Mouse (Mus musculus) heart, postnatal 25 days (tissue): ENCODE measurements around the gene Chadl. TPM values are rescaled to one million over a fixed set of nuclear protein-coding genes. Genes with fewer than 3 reads are reported as not detected.
"Not testable (repeated sequence)": the region's sequence is repeated elsewhere in the genome, so short reads cannot be mapped to it uniquely, and the experiment has no call there.

Experiments
- DNase-seq: peaks from one replicate; pipeline ENCODE4 v3.0.0; 2022; ENCODE audit warnings: low spot score
- intact Hi-C: fragments of 180-260 bp; cut with DNase I; formaldehyde crosslinking; loops from one replicate; pipeline ENCODE4 v1.15.1; 2025
- total RNA-seq, 2 experiments: library from RNA; stranded (reverse); gene quantifications; 2 replicates each; pipeline ENCODE4 v1.2.3; 2021

Gene Chadl
- total RNA-seq: 1 to 10 TPM; 1.3 to 1.6 TPM

GRCm38 (mm10) chr15:81697175-81697574 lies at the start of gene Chadl:
Gene Chadl (minus strand): TSS chr15:81697287.
- intact Hi-C loops: no loop called here
- DNase-seq: no peak

GRCm38 (mm10) chr15:81745601-81746114 lies 48.6 kb upstream of the Chadl start:
- intact Hi-C loops: loop anchor here (2.0 to 10.0 kb wide), 2 partner anchors 15 to 59 kb away; partner anchors contain the start of gene Tef
- DNase-seq: peak; percentile 28

GRCm38 (mm10) chr15:81744992-81745600 lies 48.0 kb upstream of the Chadl start, which contains the start of the genes Zc3h7b and Rangap1:
Gene Zc3h7b (plus strand): TSS chr15:81745057.
Gene Rangap1 (minus strand): TSS chr15:81745530.
- DNase-seq: peak; percentile 66
- intact Hi-C loops: loop anchor here (2.0 to 10.0 kb wide), 3 partner anchors 14 to 172 kb away; partner anchors contain the start of gene Tef

GRCm38 (mm10) chr15:81742368-81742767 lies 45.3 kb upstream of the Chadl start:
- intact Hi-C loops: loop anchor here (5.0 to 10.0 kb wide), 2 partner anchors 62 to 175 kb away; partner anchors contain the start of gene Tef
- not testable (repeated sequence) for DNase-seq

GRCm38 (mm10) chr15:81739924-81740323 lies 42.8 kb upstream of the Chadl start:
- no peak for DNase-seq
- intact Hi-C loops: loop anchor here (5.0 to 10.0 kb wide), 2 partner anchors 65 to 177 kb away; partner anchors contain the start of gene Tef

DNA sequence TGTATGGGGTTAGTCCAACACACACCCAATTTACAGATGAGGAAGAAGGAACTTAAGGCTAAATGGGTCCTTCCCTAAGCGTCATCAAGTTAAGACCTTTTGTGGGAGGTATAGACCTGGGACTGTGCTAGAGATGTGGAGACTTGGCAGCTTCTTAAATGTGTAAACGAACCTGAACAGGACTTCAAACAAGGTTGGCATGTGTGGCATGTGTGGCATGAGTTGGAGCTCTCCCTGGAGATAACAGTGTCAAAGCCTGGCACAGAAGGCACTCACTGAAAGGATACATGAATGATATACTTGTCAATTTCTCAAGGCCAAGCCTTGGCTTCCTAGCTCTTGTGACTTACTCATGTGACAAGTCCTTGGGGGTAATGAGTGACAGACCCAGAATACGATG lies 42.2 kb upstream of the Chadl start:
- DNase-seq: no peak
- intact Hi-C loops: no loop called here

GRCm38 (mm10) chr15:81735075-81735474 lies 38.0 kb upstream of the Chadl start:
- intact Hi-C loops: no loop called here
- no peak for DNase-seq

DNA sequence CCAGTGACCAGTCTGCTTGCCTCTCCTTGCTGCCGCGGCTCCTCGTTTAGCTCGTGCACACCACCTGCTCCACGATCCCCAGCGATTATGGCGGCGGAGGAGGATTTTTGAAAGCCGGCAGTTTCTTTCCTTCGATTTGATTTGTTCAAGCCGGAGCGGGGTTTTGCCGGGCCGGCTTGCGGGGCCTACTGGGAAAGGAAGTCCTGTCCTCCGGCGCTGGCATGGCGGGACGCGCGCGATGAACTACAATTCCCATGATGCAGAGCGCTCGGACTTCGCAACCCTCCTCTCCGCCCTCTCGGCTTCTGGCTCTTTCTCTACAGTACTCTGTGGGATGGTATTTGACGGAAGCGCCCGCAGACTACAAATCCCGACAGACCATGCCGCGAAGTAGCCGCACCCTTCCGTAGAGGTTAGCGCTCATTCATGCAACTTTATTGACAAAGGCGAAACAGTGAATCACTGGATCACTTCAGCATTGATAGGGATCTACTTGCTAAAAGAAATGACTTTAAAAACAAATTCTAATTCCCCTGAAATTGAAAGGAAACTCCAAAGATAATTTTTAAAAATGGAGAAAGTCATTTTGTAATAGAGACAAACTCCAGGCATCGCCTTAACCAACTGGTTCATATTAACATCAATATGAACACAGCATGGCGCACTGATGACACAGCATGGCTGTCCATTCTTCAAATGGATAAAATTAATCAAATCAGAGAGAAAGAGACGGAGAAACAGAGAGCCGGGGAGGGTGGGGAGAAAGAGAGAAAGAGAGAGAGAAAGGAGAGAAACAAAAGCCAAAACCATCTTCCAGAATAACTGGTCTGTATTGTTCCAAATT lies 32.9 kb upstream of the Chadl start:
- peak; percentile 98 for DNase-seq
- intact Hi-C loops: loop anchor here (2.0 kb wide), 1 partner anchor 15 kb away; the partner anchor contains the start of genes Rangap1 and Zc3h7b

DNA sequence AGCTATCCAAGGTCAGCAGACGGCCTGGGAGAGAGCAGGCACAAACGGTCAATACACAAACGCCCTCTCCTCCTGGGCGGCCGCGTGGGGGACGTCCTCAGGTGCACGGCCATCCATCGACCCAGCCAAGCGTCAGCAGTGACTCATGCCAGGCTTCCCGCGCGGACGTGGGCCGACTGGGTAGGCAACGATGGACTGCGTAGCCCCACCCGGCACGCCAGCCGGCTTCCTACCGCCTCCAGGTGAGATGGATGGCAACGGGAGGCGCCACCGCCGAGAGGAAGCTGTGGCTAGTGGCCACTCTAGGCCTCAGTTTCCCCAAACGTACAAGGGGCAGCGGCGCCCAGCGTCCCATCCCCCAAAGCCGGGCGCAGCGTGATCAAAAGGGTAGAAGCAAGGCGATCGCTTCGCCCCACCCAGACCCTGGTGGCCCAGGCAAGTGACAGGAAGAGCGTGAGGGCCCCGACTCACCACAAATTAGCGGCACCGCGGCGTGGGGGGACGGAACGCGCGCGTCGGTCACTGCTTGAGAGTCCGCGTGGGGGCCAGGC lies 32.2 kb upstream of the Chadl start:
- intact Hi-C loops: no loop called here
- DNase-seq: peak; percentile 17

GRCm38 (mm10) chr15:81725965-81726364 lies 28.9 kb upstream of the Chadl start:
- DNase-seq: no peak
- intact Hi-C loops: no loop called here

DNA sequence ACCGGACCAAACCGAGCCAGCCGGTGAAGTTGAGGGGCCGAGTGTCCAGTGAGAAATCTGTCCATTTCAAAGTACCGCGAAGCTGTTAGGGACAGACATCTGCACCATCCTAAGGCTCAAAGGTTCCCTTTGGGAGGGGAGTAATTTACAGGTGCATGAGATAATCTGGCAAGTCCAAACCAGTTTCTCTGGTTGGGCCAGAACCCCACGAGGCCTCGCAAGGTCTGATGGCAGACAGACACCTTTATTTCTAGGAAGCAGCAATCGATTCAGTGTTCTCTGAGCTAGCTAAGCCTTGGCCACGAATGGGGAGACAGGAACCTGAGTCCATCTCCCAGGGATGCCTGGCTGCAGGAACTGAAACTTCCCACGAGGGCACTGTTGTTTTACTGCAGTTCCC lies 26.6 kb upstream of the Chadl start:
- intact Hi-C loops: no loop called here
- no peak for DNase-seq

- intact Hi-C loops: no loop called here
- no peak for DNase-seq
Measured at GRCm38 (mm10) chr15:81722361-81722760, 25.3 kb upstream of the Chadl start.

- DNase-seq: no peak
- intact Hi-C loops: no loop called here
Measured at GRCm38 (mm10) chr15:81719139-81719531, 22.0 kb upstream of the Chadl start.

GRCm38 (mm10) chr15:81718336-81719138 lies 21.4 kb upstream of the Chadl start:
- intact Hi-C loops: no loop called here

GRCm38 (mm10) chr15:81713742-81714141 lies 16.7 kb upstream of the Chadl start:
- intact Hi-C loops: no loop called here
- no peak for DNase-seq

More at GRCm38 (mm10) chr15:81718336-81719138, 21.4 kb upstream of the Chadl start:
- DNase-seq: no peak

GRCm38 (mm10) chr15:81710801-81711200 lies 13.7 kb upstream of the Chadl start:
- intact Hi-C loops: no loop called here
- DNase-seq: no peak

DNA sequence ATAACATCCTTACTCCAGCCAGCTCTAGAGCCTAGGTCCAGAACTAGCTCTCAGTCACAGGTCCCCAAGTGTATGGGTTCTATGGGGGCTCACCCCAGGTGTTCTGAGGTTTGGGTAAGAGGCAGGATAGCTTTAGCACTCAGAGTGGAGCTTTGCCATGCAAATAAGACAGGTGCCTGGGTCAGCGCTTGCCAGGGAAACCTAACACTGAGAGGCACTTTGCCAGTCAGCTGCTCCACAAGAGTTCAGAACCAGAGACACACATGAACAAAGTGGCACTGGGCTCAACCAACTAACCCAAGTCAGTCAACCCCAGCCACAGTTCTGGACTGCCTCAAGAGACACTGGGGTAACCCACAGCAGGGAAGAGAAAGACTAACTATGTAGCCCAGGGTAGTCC lies 12.6 kb upstream of the Chadl start:
- intact Hi-C loops: no loop called here

DNA sequence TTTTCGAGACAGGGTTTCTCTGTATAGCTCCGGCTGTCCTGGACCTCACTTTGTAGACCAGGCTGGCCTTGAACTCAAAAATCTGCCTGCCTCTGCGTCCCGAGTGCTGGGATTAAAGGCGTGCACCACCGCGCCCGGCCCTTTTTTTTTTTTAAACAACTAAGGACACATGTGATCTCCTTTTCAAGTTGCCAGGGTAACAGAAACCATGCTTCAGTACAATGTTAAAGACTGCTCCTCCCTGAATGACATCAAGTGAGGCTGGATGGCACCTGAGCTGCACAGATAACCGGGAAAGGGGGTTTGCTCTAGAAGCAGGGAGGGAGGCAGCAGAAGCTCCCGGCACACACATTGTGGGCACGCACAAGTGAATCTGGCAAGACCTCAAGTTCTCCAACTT lies 11.9 kb upstream of the Chadl start:
- DNase-seq: no peak
- intact Hi-C loops: no loop called here

More for the DNA sequence above, 12.6 kb upstream of the Chadl start:
- DNase-seq: no peak

- DNase-seq: no peak
- intact Hi-C loops: no loop called here
Measured at GRCm38 (mm10) chr15:81703094-81703489, 6.0 kb upstream of the Chadl start.
